Mouse (Mus musculus): ENCODE measurements around the gene Sorcs3.

Gene Sorcs3

GRCm38 (mm10) chr19:48205929-48206814, at the start of gene Sorcs3:
Gene Sorcs3, plus strand, starts transcription at chr19:48206025.
- peak; percentile 74 for DNase-seq (ENCODE audit: extremely low spot score, low spot score)

- DNase-seq (ENCODE audit: extremely low spot score, low spot score) = no peak
These were observed 40.5 kb upstream of the Sorcs3 start for GRCm38 (mm10) chr19:48165341-48165740.

- no peak for DNase-seq (ENCODE audit: extremely low spot score, low spot score)
These were observed 38.7 kb upstream of the Sorcs3 start for GRCm38 (mm10) chr19:48167110-48167509.

GRCm38 (mm10) chr19:48168284-48168683, 37.5 kb upstream of the Sorcs3 start:
- peak; percentile 22 for DNase-seq (ENCODE audit: extremely low spot score, low spot score)

- DNase-seq (ENCODE audit: extremely low spot score, low spot score) = no peak
These were observed 31.1 kb upstream of the Sorcs3 start for GRCm38 (mm10) chr19:48174717-48175116.

- DNase-seq (ENCODE audit: extremely low spot score, low spot score) = peak; percentile 71
These were observed 1.8 kb upstream of the Sorcs3 start for GRCm38 (mm10) chr19:48203928-48204470.

GRCm38 (mm10) chr19:48204476-48204875, 1.3 kb upstream of the Sorcs3 start:
- DNase-seq (ENCODE audit: extremely low spot score, low spot score) = no peak

GRCm38 (mm10) chr19:48204892-48205761, 698 bp upstream of the Sorcs3 start:
- peak; percentile 62 for DNase-seq (ENCODE audit: extremely low spot score, low spot score)

- DNase-seq (ENCODE audit: extremely low spot score, low spot score) = peak; percentile 48
These were observed 1.3 kb downstream of the Sorcs3 start for GRCm38 (mm10) chr19:48206861-48207730.

GRCm38 (mm10) chr19:48207731-48208370, 2.0 kb downstream of the Sorcs3 start:
- DNase-seq (ENCODE audit: extremely low spot score, low spot score) = no peak

GRCm38 (mm10) chr19:48215379-48215778, 9.6 kb downstream of the Sorcs3 start:
- DNase-seq (ENCODE audit: extremely low spot score, low spot score) = no peak

GRCm38 (mm10) chr19:48237786-48238372, 32.1 kb downstream of the Sorcs3 start:
- DNase-seq (ENCODE audit: extremely low spot score, low spot score) = no peak

- DNase-seq (ENCODE audit: extremely low spot score, low spot score) = no peak
These were observed 32.6 kb downstream of the Sorcs3 start for GRCm38 (mm10) chr19:48238391-48238790.

- DNase-seq (ENCODE audit: extremely low spot score, low spot score) = no peak
These were observed 35.1 kb downstream of the Sorcs3 start for GRCm38 (mm10) chr19:48240960-48241359.

GRCm38 (mm10) chr19:48244036-48244435, 38.2 kb downstream of the Sorcs3 start:
- DNase-seq (ENCODE audit: extremely low spot score, low spot score) = no peak

- DNase-seq (ENCODE audit: extremely low spot score, low spot score) = no peak
These were observed 53.4 kb downstream of the Sorcs3 start for GRCm38 (mm10) chr19:48259223-48259622.

GRCm38 (mm10) chr19:48260671-48261070, 54.8 kb downstream of the Sorcs3 start:
- DNase-seq (ENCODE audit: extremely low spot score, low spot score) = no peak

- no peak for DNase-seq (ENCODE audit: extremely low spot score, low spot score)
These were observed 57.9 kb downstream of the Sorcs3 start for GRCm38 (mm10) chr19:48263750-48264149.

- no peak for DNase-seq (ENCODE audit: extremely low spot score, low spot score)
These were observed 74.4 kb downstream of the Sorcs3 start for GRCm38 (mm10) chr19:48280273-48280672.

GRCm38 (mm10) chr19:48282250-48282649, 76.4 kb downstream of the Sorcs3 start:
- DNase-seq (ENCODE audit: extremely low spot score, low spot score) = peak; percentile 13
